Mouse (Mus musculus) mouse trophoblast stem cell (cell line): ENCODE data around the gene Fgf18.

Experiments used
- in situ Hi-C, 2 experiments: fragments of 300-500 bp; cut with MseI, MboI; formaldehyde crosslinking; loops; 2 replicates in 1 of 2; 3 replicates in 1 of 2; pipeline ENCODE4 v1.15.1; 2025

Fgf18 gene

GRCm38 (mm10) chr11:33147171-33147571 is at the start of gene Fgf18:
TSS of gene Fgf18 (minus strand) at chr11:33147400.
- in situ Hi-C loops: no loop called here

- in situ Hi-C loops: loop anchor here in 1 of 2 experiments (25.0 kb wide), 3 partner anchors 416 to 716 kb away; no protein-coding TSS in a partner anchor
These were observed 49.4 kb upstream of the Fgf18 start for GRCm38 (mm10) chr11:33196447-33197132.

GRCm38 (mm10) chr11:33195531-33196446 is 48.6 kb upstream of the Fgf18 start:
- in situ Hi-C loops: loop anchor here in 1 of 2 experiments (25.0 kb wide), 3 partner anchors 417 to 717 kb away; no protein-coding TSS in a partner anchor

- in situ Hi-C loops: loop anchor here in 1 of 2 experiments (25.0 kb wide), 3 partner anchors 417 to 717 kb away; no protein-coding TSS in a partner anchor
These were observed 47.9 kb upstream of the Fgf18 start for GRCm38 (mm10) chr11:33195061-33195460.

GRCm38 (mm10) chr11:33193695-33194094 is 46.5 kb upstream of the Fgf18 start:
- in situ Hi-C loops: loop anchor here in 1 of 2 experiments (25.0 kb wide), 3 partner anchors 419 to 719 kb away; no protein-coding TSS in a partner anchor

GRCm38 (mm10) chr11:33181804-33182203 is 34.6 kb upstream of the Fgf18 start:
- in situ Hi-C loops: loop anchor here in 1 of 2 experiments (25.0 kb wide), 3 partner anchors 430 to 730 kb away; no protein-coding TSS in a partner anchor

GRCm38 (mm10) chr11:33180701-33181116 is 33.5 kb upstream of the Fgf18 start:
- in situ Hi-C loops: loop anchor here in 1 of 2 experiments (25.0 kb wide), 3 partner anchors 432 to 732 kb away; no protein-coding TSS in a partner anchor

GRCm38 (mm10) chr11:33179802-33180201 is 32.6 kb upstream of the Fgf18 start:
- in situ Hi-C loops: loop anchor here (5.0 to 25.0 kb wide), 7 partner anchors 115 to 732 kb away; no protein-coding TSS in a partner anchor

- in situ Hi-C loops: loop anchor here (5.0 to 25.0 kb wide), 7 partner anchors 118 to 736 kb away; no protein-coding TSS in a partner anchor
These were observed 29.5 kb upstream of the Fgf18 start for GRCm38 (mm10) chr11:33176525-33177245.

GRCm38 (mm10) chr11:33175768-33176167 is 28.6 kb upstream of the Fgf18 start:
- in situ Hi-C loops: loop anchor here (5.0 to 25.0 kb wide), 7 partner anchors 119 to 737 kb away; no protein-coding TSS in a partner anchor

- in situ Hi-C loops: loop anchor here (10.0 kb wide), 3 partner anchors 124 to 544 kb away; no protein-coding TSS in a partner anchor
These were observed 23.3 kb upstream of the Fgf18 start for GRCm38 (mm10) chr11:33170489-33170888.

GRCm38 (mm10) chr11:33162998-33163506 is 15.9 kb upstream of the Fgf18 start, which contains the start of gene Npm1:
TSS of gene Npm1 (minus strand) at chr11:33163206.
- in situ Hi-C loops: no loop called here

GRCm38 (mm10) chr11:33162211-33162997 is 15.2 kb upstream of the Fgf18 start:
- in situ Hi-C loops: no loop called here

GRCm38 (mm10) chr11:33159741-33160140 is 12.5 kb upstream of the Fgf18 start:
- in situ Hi-C loops: no loop called here

- in situ Hi-C loops: no loop called here
These were observed 10.4 kb upstream of the Fgf18 start for GRCm38 (mm10) chr11:33157453-33158196.

GRCm38 (mm10) chr11:33156436-33157015 is 9.3 kb upstream of the Fgf18 start:
- in situ Hi-C loops: no loop called here

GRCm38 (mm10) chr11:33154459-33154858 is 7.3 kb upstream of the Fgf18 start:
- in situ Hi-C loops: no loop called here

- in situ Hi-C loops: no loop called here
These were observed 5.8 kb upstream of the Fgf18 start for GRCm38 (mm10) chr11:33152997-33153396.

GRCm38 (mm10) chr11:33151780-33152145 is 4.6 kb upstream of the Fgf18 start:
- in situ Hi-C loops: no loop called here
